Mouse (Mus musculus) activated CD4-positive, CD25-positive, alpha-beta regulatory T cell, adult 9 weeks (primary cell): ENCODE measurements around the gene Il27ra. TPM values are rescaled to one million over a fixed set of nuclear protein-coding genes. Genes with fewer than 3 reads are reported as not detected.

Experiments used
- polyA plus RNA-seq: library from polyadenylated mRNA; unstranded; fragments of 100-300 nt; shearing (Covaris generic); gene quantifications from one replicate; pipeline ENCODE4 v1.2.1, GENCODE M21; 2017

Il27ra gene
- 383 TPM for polyA plus RNA-seq

GRCm38 (mm10) chr8:84042066-84042947 lies at the start of gene Il27ra:
Gene Il27ra (minus strand): TSS chr8:84042589.

GRCm38 (mm10) chr8:84066291-84066930 lies 24.0 kb upstream of the Il27ra start, which contains the start of gene Rfx1:
Gene Rfx1 (plus strand): TSS chr8:84066834.

GRCm38 (mm10) chr8:84065037-84065436 lies 22.6 kb upstream of the Il27ra start, which contains the start of gene Gm10643:
Gene Gm10643 (minus strand): TSS chr8:84065137.

GRCm38 (mm10) chr8:84044900-84045299 lies 2.5 kb upstream of the Il27ra start, which contains the start of gene Rln3:
Gene Rln3 (minus strand): TSS chr8:84045000.

GRCm38 (mm10) chr8:84021096-84021495 lies 21.3 kb downstream of the Il27ra start, which contains the start of gene Palm3:
Gene Palm3 (plus strand): TSS chr8:84021471.

GRCm38 (mm10) chr8:84011705-84012498 lies 30.5 kb downstream of the Il27ra start, which contains the start of gene 2210011C24Rik:
Gene 2210011C24Rik (minus strand): TSS chr8:84012171.

GRCm38 (mm10) chr8:84001281-84002000 lies 40.9 kb downstream of the Il27ra start, which contains the start of gene 1700067K01Rik:
Gene 1700067K01Rik (plus strand): TSS chr8:84001502.

GRCm38 (mm10) chr8:83997511-83998141 lies 44.8 kb downstream of the Il27ra start, which contains the start of gene Samd1:
Gene Samd1 (plus strand): TSS chr8:83997672.

Other genes with a start within 250 kb of the Il27ra start
- gene Adgrl1, start 142.5 kb downstream of the Il27ra start, polyA plus RNA-seq, result 3.8 TPM
- 0.82 TPM for gene Gm10644, start 87.4 kb downstream of the Il27ra start, polyA plus RNA-seq
- 28.8 TPM for gene Asf1b, start 87.1 kb downstream of the Il27ra start, polyA plus RNA-seq
- gene Prkaca, start 69.6 kb downstream of the Il27ra start, polyA plus RNA-seq, result 2.7 TPM
- gene Samd1, start 44.9 kb downstream of the Il27ra start, polyA plus RNA-seq, result 2.2 TPM
- gene 1700067K01Rik, start 41.1 kb downstream of the Il27ra start, polyA plus RNA-seq, result 0.62 TPM
- 0.75 TPM for gene 2210011C24Rik, start 30.4 kb downstream of the Il27ra start, polyA plus RNA-seq
- 3.6 TPM for gene Palm3, start 21.1 kb downstream of the Il27ra start, polyA plus RNA-seq
- 189 TPM for gene Rln3, start 2.4 kb upstream of the Il27ra start, polyA plus RNA-seq
- 1.1 TPM for gene Gm10643, start 22.5 kb upstream of the Il27ra start, polyA plus RNA-seq
- gene Rfx1, start 24.2 kb upstream of the Il27ra start, polyA plus RNA-seq, result 42.2 TPM
- gene Dcaf15, start 62.2 kb upstream of the Il27ra start, polyA plus RNA-seq, result 27.6 TPM
- 22.3 TPM for gene Podnl1, start 83.4 kb upstream of the Il27ra start, polyA plus RNA-seq
- 52.1 TPM for gene Cc2d1a, start 105.3 kb upstream of the Il27ra start, polyA plus RNA-seq
- gene 4930432K21Rik, start 105.4 kb upstream of the Il27ra start, polyA plus RNA-seq, result 1.3 TPM
- gene Nanos3, start 142.6 kb upstream of the Il27ra start, polyA plus RNA-seq, result not detected
- 4.1 TPM for gene Zswim4, start 194.5 kb upstream of the Il27ra start, polyA plus RNA-seq
- gene D8Ertd738e, start 207.1 kb upstream of the Il27ra start, polyA plus RNA-seq, result 293 TPM
- gene Mri1, start 214.7 kb upstream of the Il27ra start, polyA plus RNA-seq, result 20.3 TPM
- 40.9 TPM for gene Ccdc130, start 227.8 kb upstream of the Il27ra start, polyA plus RNA-seq